Mouse (Mus musculus): ENCODE data around the gene Tbx15.

DNA sequence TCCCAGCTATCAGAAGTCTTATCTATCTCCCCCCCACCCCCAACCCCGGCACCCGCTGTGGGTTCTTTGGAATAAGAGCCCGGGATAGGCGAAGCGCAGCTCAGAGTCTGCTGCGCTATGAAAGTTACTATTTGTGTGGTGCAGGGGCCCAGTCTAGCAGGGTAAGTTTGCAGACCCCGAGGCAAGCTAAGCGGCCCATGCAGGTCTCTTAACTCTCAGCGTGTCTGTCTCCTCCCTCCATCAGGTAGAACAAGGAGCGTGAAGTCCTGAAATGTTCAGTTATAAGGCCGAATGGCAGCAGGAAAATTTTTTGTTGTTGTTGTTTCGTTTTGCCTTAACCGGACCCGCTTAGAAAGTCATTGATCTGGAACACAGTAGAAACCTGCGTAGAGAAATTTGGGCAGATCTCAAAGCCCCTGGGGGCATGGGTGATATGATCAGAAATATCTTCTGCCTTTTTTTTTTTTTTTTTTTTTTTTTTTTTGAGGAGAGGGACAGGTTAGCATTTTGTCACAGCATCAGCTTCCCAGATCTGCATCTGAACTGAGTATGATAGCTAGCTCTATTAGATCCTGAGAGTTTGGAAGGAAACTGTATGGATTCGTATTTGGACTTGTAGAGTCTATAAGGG is 12.4 kb downstream of the Tbx15 start:
- TF ChIP-seq CTCF (conservative IDR thresholded peaks at IDR 0.05; ENCODE audit: low read length) (no peak), NANOG (IDR thresholded peaks at IDR 0.05; ENCODE audit: borderline replicate concordance, low read length) (no peak)
